Mouse (Mus musculus): ENCODE data around the gene Tmod4.

DNA sequence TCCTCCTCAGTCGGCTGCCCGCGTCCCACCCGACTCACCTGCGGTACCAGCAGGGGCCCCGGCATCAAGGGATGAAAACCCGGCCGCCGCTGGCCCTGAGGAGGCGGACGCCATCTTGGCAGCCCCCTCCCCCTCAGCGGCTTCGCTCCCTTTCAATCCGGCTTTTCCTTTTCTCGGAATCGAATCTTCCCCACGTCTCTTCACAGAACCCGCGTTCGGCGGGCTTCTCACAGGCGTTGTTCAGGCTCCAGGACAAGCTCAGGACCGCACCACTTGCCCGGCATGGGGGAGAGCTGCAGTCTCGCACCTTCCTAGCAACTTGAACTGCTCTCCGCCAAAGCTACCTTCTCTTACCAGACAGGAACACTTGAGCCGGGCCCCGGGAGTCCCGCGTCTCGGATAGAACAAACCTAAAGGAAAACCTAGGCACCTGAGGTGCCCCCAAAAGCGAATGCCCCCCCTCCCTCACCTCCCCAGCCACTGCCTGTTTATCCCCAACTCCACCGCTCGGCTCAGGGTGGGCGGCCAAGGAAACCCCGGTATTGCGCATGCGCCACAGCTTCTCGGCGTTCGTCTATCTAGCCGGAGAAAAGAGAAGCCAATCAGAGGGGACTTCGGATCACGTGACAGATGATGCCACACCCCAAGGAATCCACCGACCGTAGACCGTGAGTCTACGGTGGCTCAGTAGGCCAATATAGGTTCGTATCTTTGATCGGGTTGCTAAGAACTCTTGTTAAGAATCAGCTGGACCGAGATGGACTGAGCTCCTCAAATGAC, 17.7 kb upstream of the Tmod4 start, which contains the start of gene Pip5k1a:
- peak; percentile 35 for TF ChIP-seq CTCF (IDR thresholded peaks at IDR 0.05)
- TF ChIP-seq EP300 (IDR thresholded peaks at IDR 0.05), result 0 out of 2 replicates have a peak, but pooled peaks have one; percentile 21

Measured in lung, postnatal 0 days (tissue).